Mouse (Mus musculus) megakaryocyte, embryonic 14.5 days (primary cell): ENCODE measurements around the gene Crnn.

ENCODE experiments used
- FLI1 ChIP-seq: IDR thresholded peaks from 2 replicates; pipeline ENCODE4 v1.6.1; 2012; ENCODE audit warnings: low read length, inconsistent platforms, mixed read lengths
- GATA1 ChIP-seq: IDR thresholded peaks from 3 replicates; pipeline ENCODE4 v1.6.1; 2012; ENCODE audit warnings: mixed read lengths, low read length, inconsistent platforms, borderline replicate concordance

- TF ChIP-seq FLI1 = no peak
- no peak for TF ChIP-seq GATA1
These were observed 32.9 kb upstream of the Crnn start for GRCm38 (mm10) chr3:93111668-93112067.
